Mouse (Mus musculus) liver, embryonic 14.5 days (tissue): Measurements from ENCODE around the gene Miga2. TPM values are rescaled to one million over a fixed set of nuclear protein-coding genes. Genes with fewer than 3 reads are reported as not detected.

ENCODE experiments used
- ATAC-seq: fragments of 200-750 bp; cut with Nextera tagmentation; 2 replicates; pipeline ENCODE4 v1.8.0; 2017; ENCODE audit warnings: moderate number of reproducible peaks, mild to moderate bottlenecking, moderate library complexity; ENCODE audit not compliant: insufficient read depth
- DNase-seq, 3 experiments: peaks; one replicate each; pipeline ENCODE4 v3.0.0-alpha.2; 2012 to 2013; ENCODE audit warnings: low read depth in 3 of 3, low spot score in 3 of 3
- H3K27ac ChIP-seq: fragments of 300-500 bp; sonication (generic); 2 replicates; pipeline ENCODE4 v1.5.1; 2014; ENCODE audit warnings: moderate library complexity, mild to moderate bottlenecking, control low read depth, inconsistent platforms
- H3K27me3 ChIP-seq: fragments of 300-500 bp; sonication (generic); 2 replicates; pipeline ENCODE4 v1.6.1; 2014; ENCODE audit warnings: mild to moderate bottlenecking, low read length, moderate library complexity; ENCODE audit not compliant: control insufficient read depth, insufficient read depth
- H3K36me3 ChIP-seq: fragments of 300-500 bp; sonication (generic); replicated peaks from 2 replicates; pipeline ENCODE4 v1.6.1; 2014; ENCODE audit warnings: low read depth; ENCODE audit not compliant: control insufficient read depth, insufficient read depth
- H3K4me1 ChIP-seq, 2 experiments: fragments of 200-500 bp in 1 of 2; fragments of 300-500 bp in 1 of 2; sonication (generic) in 1 of 2; replicated peaks; 2 replicates each; pipeline ENCODE4 v1.6.1; 2012 to 2014; ENCODE audit warnings: antibody characterized with exemption in 1 of 2, inconsistent platforms in 1 of 2, low read length in 1 of 2; ENCODE audit not compliant: control insufficient read depth in 2 of 2, insufficient read depth in 2 of 2
- H3K4me2 ChIP-seq: fragments of 300-500 bp; sonication (generic); 2 replicates; pipeline ENCODE4 v1.6.1; 2014; ENCODE audit warnings: low read depth, mild to moderate bottlenecking, control low read depth, moderate library complexity
- H3K4me3 ChIP-seq, 2 experiments: fragments of 200-500 bp in 1 of 2; fragments of 300-500 bp in 1 of 2; sonication (generic) in 1 of 2; 2 replicates each; pipeline ENCODE4 v1.5.1; 2012 to 2014; ENCODE audit warnings: low read depth in 2 of 2, low read length in 2 of 2, mild to moderate bottlenecking in 2 of 2, control low read depth in 1 of 2, inconsistent platforms in 1 of 2, moderate library complexity in 1 of 2; ENCODE audit not compliant: insufficient read depth in 1 of 2
- H3K9ac ChIP-seq: fragments of 300-500 bp; sonication (generic); replicated peaks from 2 replicates; pipeline ENCODE4 v1.6.1; 2014; ENCODE audit warnings: mild to moderate bottlenecking, control low read depth, moderate library complexity
- H3K9me3 ChIP-seq: fragments of 300-500 bp; sonication (generic); 2 replicates; pipeline ENCODE4 v1.6.1; 2016; ENCODE audit warnings: low read length, mixed read lengths; ENCODE audit not compliant: control insufficient read depth
- CTCF ChIP-seq: IDR thresholded peaks from 2 replicates; pipeline ENCODE4 v1.5.1; 2016; ENCODE audit warnings: antibody characterized with exemption, low read depth, control low read depth
- EP300 ChIP-seq: IDR thresholded peaks from 2 replicates; pipeline ENCODE4 v1.6.1; 2016; ENCODE audit warnings: antibody characterized with exemption, low read depth
- WGBS: fragments of 180-500 bp; shearing (Covaris S2); extraction: QIAGEN DNeasy Blood & Tissue Kit; methylation state at CpG from one replicate; pipeline ENCODE4 v1.1.7; 2014; ENCODE audit not compliant: insufficient replicate concordance; 5-methylcytosine and 5-hydroxymethylcytosine counted together
- polyA plus RNA-seq, 2 experiments: library from polyadenylated mRNA; depleted of rRNA in 1 of 2; stranded (reverse) in 1 of 2; unstranded in 1 of 2; fragments of >200 nt; fragmentation: Nextera tagmentation in 1 of 2; extraction: Ambion mirVana in 1 of 2; gene quantifications; 2 replicates each; pipeline versions ENCODE4 v1.2.1 to v1.2.3; 2012 to 2014

Gene Miga2
- polyA plus RNA-seq, 2 experiments: 5.3 to 6.9 TPM

GRCm38 (mm10) chr2:30401581-30401980 lies 37.5 kb downstream of the Miga2 start:
- no peak for TF ChIP-seq CTCF
- no peak for TF ChIP-seq EP300
- ATAC-seq (no peak), DNase-seq (no peak)
- Histone ChIP-seq H3K36me3 (peaks cover 9% of the 10 kb centered on the region), H3K4me1 (no peaks in the 10 kb centered on the region), H3K9ac (no peak overlapping the region), H3K4me2 (no peak overlapping the region), H3K4me3 (no peak overlapping the region), H3K27me3 (no peaks in the 10 kb centered on the region), H3K9me3 (no peaks in the 10 kb centered on the region), H3K27ac (no peak overlapping the region)
- WGBS: 79% methylated on average over 1 of the region's 1 CpGs

- Histone ChIP-seq H3K4me1 (no peaks in the 10 kb centered on the region), H3K4me2 (no peak overlapping the region), H3K4me3 (no peak overlapping the region), H3K9ac (no peak overlapping the region), H3K36me3 (peaks cover 6% of the 10 kb centered on the region), H3K9me3 (no peaks in the 10 kb centered on the region), H3K27ac (no peak overlapping the region), H3K27me3 (no peaks in the 10 kb centered on the region)
- no peak for TF ChIP-seq EP300
- TF ChIP-seq CTCF: no peak
- WGBS: 83% methylated on average over 9 of the region's 9 CpGs
- ATAC-seq (no peak), DNase-seq (no peak)
These were observed 38.4 kb downstream of the Miga2 start for GRCm38 (mm10) chr2:30402351-30402826.

DNA sequence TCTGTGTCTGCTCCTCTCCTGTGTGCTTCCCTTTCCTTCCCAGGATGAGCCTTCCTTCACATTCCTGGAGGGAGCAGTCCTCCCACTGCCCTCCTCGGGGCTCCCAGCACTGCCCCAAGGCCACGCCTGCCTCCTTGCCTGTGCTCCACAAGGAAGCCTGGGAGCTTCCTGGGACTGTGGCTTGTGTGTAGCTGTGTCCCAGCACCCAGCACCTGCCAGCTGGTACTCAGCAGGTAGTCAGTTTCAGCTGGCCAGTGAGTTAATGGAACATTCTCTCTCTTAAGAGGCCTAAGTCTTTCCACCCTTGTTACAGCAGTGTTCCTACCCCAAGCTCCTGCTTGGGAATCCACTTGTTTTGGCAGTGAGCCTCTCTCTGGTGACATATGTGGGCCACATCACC lies 38.8 kb downstream of the Miga2 start:
- TF ChIP-seq EP300: no peak
- TF ChIP-seq CTCF: no peak
- ATAC-seq (no peak), DNase-seq (no peak)
- no peaks in the 10 kb centered on the region for H3K4me1 ChIP-seq
- no peak overlapping the region for H3K4me3 ChIP-seq
- no peaks in the 10 kb centered on the region for H3K9me3 ChIP-seq
- H3K9ac ChIP-seq: no peak overlapping the region
- no peak overlapping the region for H3K27ac ChIP-seq
- H3K36me3 ChIP-seq: peaks cover 2% of the 10 kb centered on the region
- H3K27me3 ChIP-seq: no peaks in the 10 kb centered on the region
- 73% methylated on average over 2 of the region's 2 CpGs for whole genome bisulfite sequencing
- no peak overlapping the region for H3K4me2 ChIP-seq

DNA sequence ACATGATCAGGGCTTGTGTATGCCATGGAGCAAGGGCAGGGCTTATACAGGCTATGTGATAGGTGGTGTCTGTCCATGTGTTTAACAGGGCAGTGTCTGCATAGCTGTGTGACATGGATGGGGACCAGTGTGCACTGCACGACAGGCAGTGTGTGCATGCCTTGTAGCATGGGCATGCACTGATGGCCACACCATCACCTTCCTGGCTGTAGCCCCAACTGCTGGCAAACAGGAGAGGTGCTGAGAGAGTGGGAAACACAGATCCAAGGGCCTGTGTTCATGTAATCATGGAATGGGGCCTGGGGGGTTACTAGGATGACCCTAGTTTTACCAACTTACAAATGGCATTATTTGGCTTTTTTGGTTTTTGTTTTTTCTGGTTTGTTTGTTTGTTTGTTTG lies 39.8 kb downstream of the Miga2 start:
- H3K4me2 ChIP-seq: no peak overlapping the region
- 57% methylated on average over 1 of the region's 1 CpGs for WGBS
- no peak for ATAC-seq
- no peaks in the 10 kb centered on the region for H3K27me3 ChIP-seq
- DNase-seq: no peak
- no peak overlapping the region for H3K4me3 ChIP-seq
- no peak overlapping the region for H3K9ac ChIP-seq
- H3K27ac ChIP-seq: no peak overlapping the region
- no peaks in the 10 kb centered on the region for H3K9me3 ChIP-seq
- peaks cover 2% of the 10 kb centered on the region for H3K36me3 ChIP-seq
- H3K4me1 ChIP-seq: no peaks in the 10 kb centered on the region
- no peak for TF ChIP-seq CTCF
- no peak for TF ChIP-seq EP300

DNA sequence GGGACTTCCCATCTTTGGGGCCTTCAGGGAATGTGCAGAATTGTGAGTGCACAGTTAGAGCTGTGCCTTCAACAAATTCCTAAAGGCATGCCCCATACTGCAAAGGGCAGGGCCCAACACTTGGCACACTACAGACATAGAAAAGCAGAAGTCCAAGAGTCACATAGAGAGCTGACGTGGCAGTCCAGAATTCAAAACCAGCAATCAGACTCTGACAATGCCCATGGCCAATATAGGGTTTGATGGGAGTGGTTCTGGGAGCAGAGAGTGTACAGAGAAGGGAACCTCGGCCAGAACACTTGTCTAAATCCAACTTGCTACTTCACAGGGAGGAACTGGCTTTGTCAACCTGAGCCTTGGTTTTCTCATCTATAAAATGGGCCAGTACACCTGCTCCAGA lies 43.2 kb downstream of the Miga2 start:
- H3K36me3 ChIP-seq: peaks cover 9% of the 10 kb centered on the region

More for the DNA sequence above, 43.2 kb downstream of the Miga2 start:
- Histone ChIP-seq H3K4me3 (no peak overlapping the region), H3K4me1 (no peaks in the 10 kb centered on the region), H3K9me3 (no peaks in the 10 kb centered on the region), H3K27me3 (no peaks in the 10 kb centered on the region), H3K4me2 (no peak overlapping the region), H3K27ac (no peak overlapping the region), H3K9ac (no peak overlapping the region)
- no peak for DNase-seq
- ATAC-seq: no peak
- TF ChIP-seq CTCF (no peak), EP300 (no peak)
- 73% methylated on average over 2 of the region's 2 CpGs for WGBS
